Mouse (Mus musculus) olfactory bulb, adult 2 months (tissue): Measurements from ENCODE around the gene Neil3. TPM values are rescaled to one million over a fixed set of nuclear protein-coding genes. Genes with fewer than 3 reads are reported as not detected.

Experiments
- H3K27ac ChIP-seq: fragments of 200-500 bp; 2 replicates; pipeline ENCODE4 v1.5.1; 2012; ENCODE audit warnings: low read depth, low read length; ENCODE audit not compliant: insufficient read depth
- H3K4me1 ChIP-seq: fragments of 200-500 bp; 2 replicates; pipeline ENCODE4 v1.6.1; 2012; ENCODE audit warnings: low read length; ENCODE audit not compliant: control insufficient read depth, insufficient read depth
- H3K4me3 ChIP-seq: fragments of 200-500 bp; 2 replicates; pipeline ENCODE4 v1.5.1; 2012; ENCODE audit warnings: mild to moderate bottlenecking, low read depth, low read length, moderate library complexity; ENCODE audit not compliant: insufficient read depth
- CTCF ChIP-seq: fragments of 200-500 bp; IDR thresholded peaks from 2 replicates; pipeline ENCODE4 v1.5.1; 2012; ENCODE audit warnings: low read depth, mild to moderate bottlenecking, low read length, moderate library complexity; ENCODE audit not compliant: insufficient read depth
- POLR2A ChIP-seq: fragments of 200-500 bp; IDR thresholded peaks from 2 replicates; pipeline ENCODE4 v1.6.1; 2012; ENCODE audit warnings: mild to moderate bottlenecking, low read depth, low read length, moderate library complexity; ENCODE audit not compliant: insufficient read depth
- WGBS: fragments of 180-500 bp; shearing (Covaris S2); methylation state at CpG from one replicate; pipeline ENCODE4 v1.1.7; 2018; 5-methylcytosine and 5-hydroxymethylcytosine counted together
- polyA plus RNA-seq: library from polyadenylated mRNA; stranded (reverse); fragments of >200 nt; gene quantifications from 2 replicates; pipeline ENCODE4 v1.2.4, GENCODE M21; 2012; ENCODE audit warnings: low replicate concordance; ENCODE audit not compliant: missing spikeins, insufficient read depth, insufficient read length

Gene Neil3
- polyA plus RNA-seq, result not detected in 2 replicates

- H3K4me3 ChIP-seq, result peak within 1 kb of the TSS; percentile 4
- no peak within 1 kb of the TSS for H3K27ac ChIP-seq
- no peak for TF ChIP-seq POLR2A
- TF ChIP-seq CTCF, result no peak
- WGBS, result 6% methylated on average over 26 of the region's 26 CpGs
- H3K4me1 ChIP-seq, result peaks cover 6% of the 10 kb centered on the region; the same call in 1 of the 2 replicates
Observed at GRCm38 (mm10) chr8:53638495-53639171, at the start of gene Neil3. TSS of gene Neil3 (minus strand) at chr8:53639065.

GRCm38 (mm10) chr8:53680846-53681245, 42.0 kb upstream of the Neil3 start:
- H3K4me1 ChIP-seq, result no peaks in the 10 kb centered on the region
- no peak overlapping the region for H3K4me3 ChIP-seq
- H3K27ac ChIP-seq, result no peak overlapping the region
- 10% methylated on average over 12 of the region's 12 CpGs for WGBS
- TF ChIP-seq CTCF (peak; percentile 88), POLR2A (no peak)

- 35% methylated on average over 4 of the region's 4 CpGs for WGBS
- no peak overlapping the region for H3K27ac ChIP-seq
- no peak overlapping the region for H3K4me3 ChIP-seq
- no peaks in the 10 kb centered on the region for H3K4me1 ChIP-seq
- no peak for TF ChIP-seq CTCF
- no peak for TF ChIP-seq POLR2A
Observed at GRCm38 (mm10) chr8:53663946-53664345, 25.1 kb upstream of the Neil3 start.

- H3K4me3 ChIP-seq, result no peak overlapping the region
- WGBS, result 77% methylated on average over 3 of the region's 3 CpGs
- TF ChIP-seq CTCF (no peak), POLR2A (no peak)
- no peaks in the 10 kb centered on the region for H3K4me1 ChIP-seq
- H3K27ac ChIP-seq, result no peak overlapping the region
Observed at GRCm38 (mm10) chr8:53661436-53661835, 22.6 kb upstream of the Neil3 start.

- no peak overlapping the region for H3K27ac ChIP-seq
- H3K4me3 ChIP-seq, result no peak overlapping the region
- TF ChIP-seq POLR2A, result no peak
- no peak for TF ChIP-seq CTCF
- 93% methylated on average over 4 of the region's 4 CpGs for WGBS
- H3K4me1 ChIP-seq, result no peaks in the 10 kb centered on the region
Observed at GRCm38 (mm10) chr8:53630618-53631017, 8.2 kb downstream of the Neil3 start.

- TF ChIP-seq CTCF, result no peak
- TF ChIP-seq POLR2A, result no peak
- Histone ChIP-seq H3K4me3 (no peak overlapping the region), H3K4me1 (no peaks in the 10 kb centered on the region), H3K27ac (no peak overlapping the region)
- 64% methylated on average over 4 of the region's 4 CpGs for WGBS
Observed at GRCm38 (mm10) chr8:53628864-53629415, 9.9 kb downstream of the Neil3 start.

GRCm38 (mm10) chr8:53623425-53623824, 15.4 kb downstream of the Neil3 start:
- H3K4me3 ChIP-seq, result no peak overlapping the region
- WGBS, result 89% methylated on average over 3 of the region's 3 CpGs
- H3K27ac ChIP-seq, result no peak overlapping the region
- TF ChIP-seq POLR2A (no peak), CTCF (no peak)
- no peaks in the 10 kb centered on the region for H3K4me1 ChIP-seq

GRCm38 (mm10) chr8:53619196-53619595, 19.7 kb downstream of the Neil3 start:
- TF ChIP-seq POLR2A (no peak), CTCF (no peak)
- no peaks in the 10 kb centered on the region for H3K4me1 ChIP-seq
- H3K4me3 ChIP-seq, result no peak overlapping the region
- no peak overlapping the region for H3K27ac ChIP-seq
- WGBS, result 99% methylated on average over 3 of the region's 3 CpGs

GRCm38 (mm10) chr8:53614288-53614646, 24.6 kb downstream of the Neil3 start:
- no peak overlapping the region for H3K4me3 ChIP-seq
- H3K4me1 ChIP-seq, result no peaks in the 10 kb centered on the region
- WGBS, result 89% methylated on average over 8 of the region's 8 CpGs
- H3K27ac ChIP-seq, result no peak overlapping the region
- TF ChIP-seq CTCF (no peak), POLR2A (no peak)
